Mouse (Mus musculus) kidney, embryonic 16.5 days (tissue): Measurements from ENCODE around the gene Inhbc. TPM values are rescaled to one million over a fixed set of nuclear protein-coding genes. Genes with fewer than 3 reads are reported as not detected.

Experiments used
- ATAC-seq: fragments of 200-750 bp; cut with Nextera tagmentation; 2 replicates; pipeline ENCODE4 v1.8.0; 2017; ENCODE audit warnings: moderate TSS enrichment; ENCODE audit not compliant: low FRiP score, low TSS enrichment
- H3K27ac ChIP-seq: fragments of 300-500 bp; sonication (generic); 2 replicates; pipeline ENCODE4 v1.5.1; 2014; ENCODE audit warnings: low read length
- H3K27me3 ChIP-seq: fragments of 300-500 bp; sonication (generic); 2 replicates; pipeline ENCODE4 v1.6.1; 2014; ENCODE audit warnings: low read length, control low read depth, mixed read lengths; ENCODE audit not compliant: insufficient read depth
- H3K36me3 ChIP-seq: fragments of 300-500 bp; sonication (generic); 2 replicates; pipeline ENCODE4 v1.6.1; 2014; ENCODE audit warnings: low read length, control low read depth, mixed read lengths; ENCODE audit not compliant: insufficient read depth
- H3K4me1 ChIP-seq: fragments of 300-500 bp; sonication (generic); 2 replicates; pipeline ENCODE4 v1.6.1; 2014; ENCODE audit warnings: low read length, control low read depth, mixed read lengths; ENCODE audit not compliant: insufficient read depth
- H3K4me2 ChIP-seq: fragments of 300-500 bp; sonication (generic); replicated peaks from 2 replicates; pipeline ENCODE4 v1.6.1; 2014; ENCODE audit warnings: low read depth, low read length
- H3K4me3 ChIP-seq: fragments of 300-500 bp; sonication (generic); 2 replicates; pipeline ENCODE4 v1.5.1; 2014; ENCODE audit warnings: mild to moderate bottlenecking, low read length
- H3K9ac ChIP-seq: fragments of 300-500 bp; sonication (generic); replicated peaks from 2 replicates; pipeline ENCODE4 v1.6.1; 2014; ENCODE audit warnings: low read length
- H3K9me3 ChIP-seq: fragments of 300-500 bp; sonication (generic); 2 replicates; pipeline ENCODE4 v1.6.1; 2016; ENCODE audit warnings: low read length, control low read depth
- WGBS: fragments of 180-500 bp; shearing (Covaris S2); extraction: QIAGEN DNeasy Blood & Tissue Kit; methylation state at CpG from one replicate; pipeline ENCODE4 v1.1.7; 2014; 5-methylcytosine and 5-hydroxymethylcytosine counted together
- polyA plus RNA-seq: library from polyadenylated mRNA; unstranded; fragments of >200 nt; fragmentation: Nextera tagmentation; extraction: Ambion mirVana; gene quantifications from 2 replicates; pipeline ENCODE4 v1.2.1, GENCODE M21; 2015

Gene Inhbc
- polyA plus RNA-seq, 1 experiment from 2014 or later = 0.09 TPM

DNA sequence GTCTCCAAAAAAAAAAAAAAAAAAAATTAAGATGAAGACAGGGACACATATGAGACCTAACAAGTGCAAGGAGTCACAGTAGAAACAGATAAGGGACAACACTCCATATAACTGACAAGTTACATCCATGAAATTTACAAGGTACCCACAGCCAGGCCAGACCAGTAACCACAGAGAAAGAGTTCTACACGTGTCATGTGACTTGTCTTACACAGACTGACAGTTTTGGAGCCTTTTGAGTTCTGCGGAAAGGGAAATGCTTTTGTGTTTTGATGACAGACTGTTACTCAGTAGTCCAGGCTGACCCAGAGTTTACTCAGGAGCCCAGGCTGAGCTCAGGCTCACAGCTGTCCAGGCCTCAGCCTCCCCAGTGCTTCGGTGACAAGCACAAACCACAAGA is 27.2 kb downstream of the Inhbc start:
- Histone ChIP-seq H3K4me3 (no peak overlapping the region), H3K36me3 (no peaks in the 10 kb centered on the region), H3K9ac (no peak overlapping the region), H3K27ac (no peak overlapping the region), H3K4me1 (peaks cover 26% of the 10 kb centered on the region), H3K27me3 (no peaks in the 10 kb centered on the region; the same call in 1 of the 2 replicates), H3K9me3 (no peaks in the 10 kb centered on the region), H3K4me2 (no peak overlapping the region)
- ATAC-seq = no peak
- WGBS = 75% methylated on average over 3 of the region's 3 CpGs

- Histone ChIP-seq H3K27me3 (no peaks in the 10 kb centered on the region; the same call in 1 of the 2 replicates), H3K4me2 (peak within 1 kb of the TSS; percentile 99), H3K27ac (peak within 1 kb of the TSS; percentile 77), H3K9me3 (no peaks in the 10 kb centered on the region), H3K9ac (peak within 1 kb of the TSS; percentile 71), H3K36me3 (no peaks in the 10 kb centered on the region), H3K4me3 (peak within 1 kb of the TSS; percentile 62), H3K4me1 (peaks cover 26% of the 10 kb centered on the region)
- ATAC-seq = peak; percentile 54; the same call in 1 of the 2 replicates
- WGBS = under 1% methylated on average over 29 of the region's 29 CpGs
Measured at GRCm38 (mm10) chr10:127341891-127342639, 28.2 kb downstream of the Inhbc start, which contains the start of gene Gli1. Gene Gli1, minus strand, starts transcription at chr10:127341974.

DNA sequence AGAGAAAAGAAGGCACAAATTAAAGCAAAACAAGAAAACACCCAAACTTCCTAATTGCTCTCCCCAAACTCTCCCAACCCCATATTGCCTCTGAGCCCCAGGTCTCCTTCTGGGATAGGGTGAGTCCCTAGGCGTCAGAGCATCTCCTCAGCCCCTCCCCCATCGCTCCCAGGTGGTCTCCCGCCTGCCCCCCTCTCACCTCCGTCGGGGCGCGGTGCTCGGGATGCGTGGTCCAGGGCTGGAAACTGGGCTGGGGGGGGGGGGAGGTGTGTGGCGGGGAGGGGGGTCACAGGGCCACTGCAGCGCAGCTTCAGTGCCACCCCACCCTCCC is 28.9 kb downstream of the Inhbc start:
- no peak for ATAC-seq
- Histone ChIP-seq H3K27me3 (no peaks in the 10 kb centered on the region; the same call in 1 of the 2 replicates), H3K27ac (peak overlapping the region; percentile 77), H3K36me3 (peaks cover 6% of the 10 kb centered on the region; the same call in 1 of the 2 replicates), H3K4me1 (peaks cover 26% of the 10 kb centered on the region), H3K9me3 (no peaks in the 10 kb centered on the region), H3K4me3 (peak overlapping the region; percentile 62), H3K4me2 (peak overlapping the region; percentile 99), H3K9ac (peak overlapping the region; percentile 71)
- WGBS = 1% methylated on average over 9 of the region's 11 CpGs

- no peak for ATAC-seq
- H3K4me3 ChIP-seq = peak overlapping the region; percentile 62
- under 1% methylated on average over 27 of the region's 27 CpGs for WGBS
- H3K27me3 ChIP-seq = no peaks in the 10 kb centered on the region; the same call in 1 of the 2 replicates
- no peaks in the 10 kb centered on the region for H3K9me3 ChIP-seq
- H3K4me2 ChIP-seq = peak overlapping the region; percentile 99
- peaks cover 11% of the 10 kb centered on the region for H3K36me3 ChIP-seq
- peak overlapping the region; percentile 71 for H3K9ac ChIP-seq
- H3K4me1 ChIP-seq = peaks cover 26% of the 10 kb centered on the region
- peak overlapping the region; percentile 77 for H3K27ac ChIP-seq
Measured at GRCm38 (mm10) chr10:127340577-127341359, 29.5 kb downstream of the Inhbc start.

DNA sequence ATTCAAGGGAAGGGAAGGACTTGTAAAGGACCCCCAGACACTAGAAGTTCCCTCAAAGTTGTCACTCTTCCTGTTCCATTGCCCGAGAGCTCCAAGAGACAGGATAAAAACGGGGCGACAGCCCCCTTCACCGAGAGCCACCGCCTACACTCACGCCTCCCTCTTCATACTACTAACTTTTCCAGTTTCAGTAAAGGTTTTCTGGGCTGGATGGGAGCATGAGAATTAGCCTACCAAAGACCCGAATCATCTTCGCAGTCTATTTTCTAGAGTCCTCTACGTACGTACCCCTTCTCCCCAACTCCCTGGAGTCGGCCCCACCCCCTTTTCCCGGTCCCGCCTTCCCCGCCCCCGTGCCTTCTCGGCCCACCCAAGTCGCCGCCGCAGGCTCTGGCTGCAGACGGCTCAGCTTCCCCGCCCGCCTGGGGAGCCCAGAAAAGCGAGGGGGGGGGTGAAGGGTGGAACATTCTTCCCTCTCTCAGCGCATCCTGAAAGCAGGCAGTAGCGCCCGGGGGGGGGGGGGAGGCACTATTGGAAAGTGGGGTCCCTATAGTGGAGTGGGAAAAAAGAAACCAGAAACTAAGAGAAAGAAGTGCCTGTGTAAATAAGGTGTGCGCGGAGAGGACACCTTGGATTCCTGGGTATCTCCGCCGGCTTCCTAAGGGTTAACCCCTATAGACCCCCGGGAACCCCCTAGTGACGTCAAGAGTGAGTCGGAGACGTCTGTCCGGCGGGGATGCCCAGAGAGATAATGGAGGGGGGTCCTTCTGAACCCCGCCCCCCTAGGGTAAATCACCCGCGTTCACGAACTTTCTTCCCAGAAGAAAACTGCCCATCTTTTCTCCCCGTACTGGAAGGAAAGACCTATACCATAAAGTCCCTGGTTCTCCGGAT is 30.3 kb downstream of the Inhbc start:
- Histone ChIP-seq H3K9me3 (no peaks in the 10 kb centered on the region), H3K9ac (peak overlapping the region; percentile 71), H3K27ac (peak overlapping the region; percentile 94), H3K4me3 (peak overlapping the region; percentile 62), H3K36me3 (peaks cover 14% of the 10 kb centered on the region), H3K4me2 (peak overlapping the region; percentile 99), H3K4me1 (peaks cover 26% of the 10 kb centered on the region), H3K27me3 (no peaks in the 10 kb centered on the region; the same call in 1 of the 2 replicates)
- 1% methylated on average over 40 of the region's 42 CpGs for WGBS
- ATAC-seq = peak; percentile 26

DNA sequence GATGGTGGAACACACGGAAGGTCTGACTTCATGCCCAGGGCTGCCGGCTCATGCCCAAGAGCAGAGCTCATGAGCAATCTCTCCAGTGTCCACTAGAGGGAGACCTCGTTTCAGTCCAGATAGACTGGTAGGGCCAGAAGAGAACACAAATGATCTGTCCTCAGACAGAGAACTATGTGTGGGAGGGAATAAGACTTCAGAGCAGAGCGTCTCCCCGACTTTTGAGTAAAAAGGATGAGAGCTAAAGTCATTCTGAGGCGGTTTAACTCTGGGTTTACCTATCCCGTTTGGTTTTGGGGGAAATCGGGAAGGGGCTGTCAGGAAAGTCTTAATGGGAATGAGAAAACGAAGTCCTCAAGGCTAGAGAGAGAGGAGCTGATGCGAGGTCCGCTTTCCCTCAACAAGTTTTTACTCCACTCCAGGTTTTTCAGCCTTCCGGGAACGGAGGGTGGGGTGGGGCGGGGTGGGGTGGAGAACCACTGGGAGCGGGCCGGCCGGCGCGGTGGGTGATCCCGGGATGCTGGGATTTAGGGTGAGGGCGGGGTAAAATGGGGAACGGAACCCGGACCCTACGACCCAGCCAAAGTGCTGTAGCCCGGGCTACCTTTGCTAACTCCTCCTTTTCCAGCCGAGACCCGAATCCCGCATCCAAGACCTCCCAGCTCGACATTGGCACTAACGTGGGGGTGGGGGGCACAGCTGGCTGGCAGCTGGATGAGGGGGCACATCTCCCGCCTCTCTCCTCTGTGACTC is 31.1 kb downstream of the Inhbc start:
- H3K27me3 ChIP-seq = no peaks in the 10 kb centered on the region; the same call in 1 of the 2 replicates
- peak; percentile 78 for ATAC-seq
- under 1% methylated on average over 31 of the region's 31 CpGs for WGBS
- H3K4me3 ChIP-seq = peak overlapping the region; percentile 62
- H3K9me3 ChIP-seq = no peaks in the 10 kb centered on the region
- peak overlapping the region; percentile 71 for H3K9ac ChIP-seq
- H3K4me1 ChIP-seq = peaks cover 26% of the 10 kb centered on the region
- H3K36me3 ChIP-seq = peaks cover 18% of the 10 kb centered on the region
- H3K4me2 ChIP-seq = peak overlapping the region; percentile 99
- peak overlapping the region; percentile 94 for H3K27ac ChIP-seq

- ATAC-seq = no peak
- Histone ChIP-seq H3K36me3 (peaks cover 19% of the 10 kb centered on the region), H3K27me3 (no peaks in the 10 kb centered on the region; the same call in 1 of the 2 replicates), H3K4me2 (no peak overlapping the region), H3K4me1 (peaks cover 26% of the 10 kb centered on the region), H3K9me3 (no peaks in the 10 kb centered on the region), H3K9ac (no peak overlapping the region), H3K27ac (no peak overlapping the region), H3K4me3 (no peak overlapping the region)
- WGBS = 85% methylated on average over 6 of the region's 6 CpGs
Measured at GRCm38 (mm10) chr10:127337536-127338099, 32.6 kb downstream of the Inhbc start.

GRCm38 (mm10) chr10:127336952-127337351 is 33.3 kb downstream of the Inhbc start:
- H3K4me2 ChIP-seq = no peak overlapping the region
- peaks cover 19% of the 10 kb centered on the region for H3K4me1 ChIP-seq
- no peak overlapping the region for H3K9ac ChIP-seq
- H3K36me3 ChIP-seq = peaks cover 24% of the 10 kb centered on the region
- H3K4me3 ChIP-seq = no peak overlapping the region
- H3K27me3 ChIP-seq = no peaks in the 10 kb centered on the region; the same call in 1 of the 2 replicates
- WGBS = 63% methylated on average over 5 of the region's 5 CpGs
- ATAC-seq = no peak
- H3K9me3 ChIP-seq = no peaks in the 10 kb centered on the region
- H3K27ac ChIP-seq = no peak overlapping the region
